Mouse (Mus musculus): ENCODE results near the gene Nckap5.

The Nckap5 gene

GRCm38 (mm10) chr1:126469818-126470544 lies 360.6 kb downstream of the Nckap5 start:
- no peak for DNase-seq

GRCm38 (mm10) chr1:126461527-126462354 lies 368.9 kb downstream of the Nckap5 start:
- no peak for DNase-seq

- DNase-seq, result no peak
Observed at GRCm38 (mm10) chr1:126457739-126458138, 372.9 kb downstream of the Nckap5 start.

GRCm38 (mm10) chr1:126454504-126455173 lies 376.0 kb downstream of the Nckap5 start:
- no peak for DNase-seq

GRCm38 (mm10) chr1:126451472-126451871 lies 379.1 kb downstream of the Nckap5 start:
- no peak for DNase-seq

- DNase-seq, result no peak
Observed at GRCm38 (mm10) chr1:126449424-126449823, 381.2 kb downstream of the Nckap5 start.

GRCm38 (mm10) chr1:126443890-126444289 lies 386.7 kb downstream of the Nckap5 start:
- no peak for DNase-seq

GRCm38 (mm10) chr1:126442723-126443122 lies 387.9 kb downstream of the Nckap5 start:
- no peak for DNase-seq

- DNase-seq, result no peak
Observed at GRCm38 (mm10) chr1:126438000-126438572, 392.5 kb downstream of the Nckap5 start.

- DNase-seq, result no peak
Observed at GRCm38 (mm10) chr1:126436937-126437667, 393.5 kb downstream of the Nckap5 start.

GRCm38 (mm10) chr1:126432285-126432684 lies 398.3 kb downstream of the Nckap5 start:
- no peak for DNase-seq

- DNase-seq, result no peak
Observed at GRCm38 (mm10) chr1:126431594-126431993, 399.0 kb downstream of the Nckap5 start.

GRCm38 (mm10) chr1:126411426-126411825 lies 419.2 kb downstream of the Nckap5 start:
- no peak for DNase-seq

GRCm38 (mm10) chr1:126407886-126408285 lies 422.7 kb downstream of the Nckap5 start:
- no peak for DNase-seq

GRCm38 (mm10) chr1:126405543-126405942 lies 425.1 kb downstream of the Nckap5 start:
- DNase-seq, result no peak

- no peak for DNase-seq
Observed at GRCm38 (mm10) chr1:126403970-126404369, 426.6 kb downstream of the Nckap5 start.

GRCm38 (mm10) chr1:126391204-126391603 lies 439.4 kb downstream of the Nckap5 start:
- DNase-seq, result no peak

GRCm38 (mm10) chr1:126377339-126377980 lies 453.1 kb downstream of the Nckap5 start:
- no peak for DNase-seq

GRCm38 (mm10) chr1:126366736-126367135 lies 463.9 kb downstream of the Nckap5 start:
- DNase-seq, result no peak

- no peak for DNase-seq
Observed at GRCm38 (mm10) chr1:126364556-126364955, 466.0 kb downstream of the Nckap5 start.

GRCm38 (mm10) chr1:126360531-126361220 lies 469.9 kb downstream of the Nckap5 start:
- no peak for DNase-seq

Data from thymus, adult 18-20 months (tissue).